Mouse (Mus musculus) E14TG2a.4 (cell line): ENCODE results near the gene Mrpl30.

Experiments used
- CTCF ChIP-seq: conservative IDR thresholded peaks from 2 replicates; pipeline ENCODE4 v1.5.1; 2014; ENCODE audit warnings: low read length
- POU5F1 ChIP-seq: IDR thresholded peaks from 2 replicates; pipeline ENCODE4 v1.6.1; 2014; ENCODE audit warnings: low read length, borderline replicate concordance

- no peak for TF ChIP-seq CTCF
- no peak for TF ChIP-seq POU5F1
These were observed 6.9 kb upstream of the Mrpl30 start for GRCm38 (mm10) chr1:37883411-37883810.
